Mouse (Mus musculus) midbrain, embryonic 16.5 days (tissue): ENCODE measurements around the gene Gm2075. TPM values are rescaled to one million over a fixed set of nuclear protein-coding genes. Genes with fewer than 3 reads are reported as not detected.
"Not testable (repeated sequence)": the region's sequence is repeated elsewhere in the genome, so short reads cannot be mapped to it uniquely, and the experiment has no call there.

Source experiments
- ATAC-seq: fragments of 200-750 bp; cut with Nextera tagmentation; 2 replicates; pipeline ENCODE4 v1.8.0; 2017; ENCODE audit warnings: moderate TSS enrichment
- H3K27ac ChIP-seq: fragments of 300-500 bp; sonication (generic); 2 replicates; pipeline ENCODE4 v1.5.1; 2014; ENCODE audit warnings: mild to moderate bottlenecking, low read length, mixed read lengths
- H3K27me3 ChIP-seq: fragments of 300-500 bp; sonication (generic); 2 replicates; pipeline ENCODE4 v1.6.1; 2014; ENCODE audit warnings: low read depth, low read length, mixed read lengths; ENCODE audit not compliant: control insufficient read depth, insufficient read depth
- H3K36me3 ChIP-seq: fragments of 300-500 bp; sonication (generic); 2 replicates; pipeline ENCODE4 v1.6.1; 2014; ENCODE audit warnings: mild to moderate bottlenecking, low read length, moderate library complexity, mixed read lengths; ENCODE audit not compliant: control insufficient read depth, insufficient read depth
- H3K4me1 ChIP-seq: fragments of 300-500 bp; sonication (generic); 2 replicates; pipeline ENCODE4 v1.6.1; 2014; ENCODE audit warnings: mild to moderate bottlenecking, low read length, mixed read lengths; ENCODE audit not compliant: control insufficient read depth, insufficient read depth
- H3K4me2 ChIP-seq: fragments of 300-500 bp; sonication (generic); 2 replicates; pipeline ENCODE4 v1.6.1; 2014; ENCODE audit warnings: mild to moderate bottlenecking, low read length, mixed read lengths
- H3K4me3 ChIP-seq: fragments of 300-500 bp; sonication (generic); 2 replicates; pipeline ENCODE4 v1.5.1; 2014; ENCODE audit warnings: low read depth, mild to moderate bottlenecking, low read length, moderate library complexity, mixed read lengths
- H3K9ac ChIP-seq: fragments of 300-500 bp; sonication (generic); 2 replicates; pipeline ENCODE4 v1.6.1; 2014; ENCODE audit warnings: low read depth, low read length, mixed read lengths
- H3K9me3 ChIP-seq: fragments of 300-500 bp; sonication (generic); replicated peaks from 2 replicates; pipeline ENCODE4 v1.6.1; 2014; ENCODE audit warnings: mild to moderate bottlenecking, low read length, mixed read lengths; ENCODE audit not compliant: control insufficient read depth, poor library complexity, severe bottlenecking
- WGBS: fragments of 180-500 bp; shearing (Covaris S2); extraction: QIAGEN DNeasy Blood & Tissue Kit; methylation state at CpG from one replicate; pipeline ENCODE4 v1.1.7; 2014; 5-methylcytosine and 5-hydroxymethylcytosine counted together
- polyA plus RNA-seq: library from polyadenylated mRNA; unstranded; fragments of >200 nt; fragmentation: Nextera tagmentation; extraction: Ambion mirVana; gene quantifications from 2 replicates; pipeline ENCODE4 v1.2.1, GENCODE M21; 2015

Gm2075 gene
- not detected in 2 replicates for polyA plus RNA-seq

DNA sequence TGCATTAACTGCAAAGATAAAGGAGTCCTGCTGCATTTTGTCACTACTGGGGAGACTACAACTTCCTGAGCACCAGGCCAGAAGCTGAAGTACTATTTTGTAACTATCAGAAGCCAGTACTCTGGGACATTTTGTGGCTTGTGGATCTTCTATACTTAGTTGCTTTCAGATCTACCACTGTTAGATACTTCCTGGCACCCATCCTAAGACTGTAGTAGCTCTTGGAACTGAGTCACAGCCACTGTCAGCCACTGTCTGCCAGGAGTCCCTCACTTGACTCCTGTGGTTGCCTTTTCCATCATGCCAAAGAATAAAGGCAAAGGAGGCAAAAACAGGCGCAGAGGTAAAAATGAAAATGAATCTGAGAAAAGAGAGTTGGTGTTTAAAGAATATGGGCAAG lies at the start of gene Gm2075:
Gene Gm2075, plus strand, starts transcription at position 301 of the 400 bp plus-strand sequence.
- H3K4me3 ChIP-seq, H3K9ac ChIP-seq, H3K4me2 ChIP-seq, H3K36me3 ChIP-seq, H3K27me3 ChIP-seq, ATAC-seq, H3K27ac ChIP-seq, H3K9me3 ChIP-seq, H3K4me1 ChIP-seq: not testable (repeated sequence)
- WGBS = no CpG with 5 or more reads among the region's 1 CpGs

- H3K36me3 ChIP-seq, ATAC-seq, H3K9me3 ChIP-seq, H3K4me3 ChIP-seq, H3K4me1 ChIP-seq, H3K9ac ChIP-seq, H3K27me3 ChIP-seq, H3K27ac ChIP-seq, H3K4me2 ChIP-seq: not testable (repeated sequence)
These were observed 27.6 kb upstream of the Gm2075 start for GRCm38 (mm10) chr12:87984000-87984399.

- H3K36me3 ChIP-seq, H3K9me3 ChIP-seq, H3K4me3 ChIP-seq, H3K4me2 ChIP-seq, H3K4me1 ChIP-seq, H3K27ac ChIP-seq, H3K9ac ChIP-seq, ATAC-seq, H3K27me3 ChIP-seq: not testable (repeated sequence)
- 81% methylated on average over 3 of the region's 3 CpGs for WGBS
These were observed 7.5 kb upstream of the Gm2075 start for GRCm38 (mm10) chr12:88004118-88004517.

DNA sequence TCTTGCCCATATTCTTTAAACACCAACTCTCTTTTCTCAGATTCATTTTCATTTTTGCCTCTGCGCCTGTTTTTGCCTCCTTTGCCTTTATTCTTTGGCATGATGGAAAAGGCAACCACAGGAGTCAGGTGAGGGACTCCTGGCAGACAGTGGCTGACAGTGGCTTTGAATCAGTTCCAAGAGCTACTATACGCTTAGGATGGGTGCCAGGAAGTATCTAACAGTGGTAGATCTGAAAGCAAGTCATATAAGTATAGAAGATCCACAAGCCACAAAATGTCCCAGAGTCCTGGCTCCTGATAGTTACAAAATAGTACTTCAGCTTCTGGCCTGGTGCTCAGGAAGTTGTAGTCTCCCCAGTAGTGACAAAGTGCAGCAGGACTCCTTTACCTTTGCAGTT lies 7.0 kb downstream of the Gm2075 start, which contains the start of gene Gm6803:
Gene Gm6803, minus strand, starts transcription at position 101 of the 400 bp plus-strand sequence.
- not testable (repeated sequence) for H3K4me3 ChIP-seq, ATAC-seq, H3K4me2 ChIP-seq, H3K27me3 ChIP-seq, H3K4me1 ChIP-seq, H3K9me3 ChIP-seq, H3K9ac ChIP-seq, H3K27ac ChIP-seq, H3K36me3 ChIP-seq
- WGBS = 85% methylated on average over 2 of the region's 2 CpGs

GRCm38 (mm10) chr12:88026704-88027103 lies 15.1 kb downstream of the Gm2075 start, which contains the start of gene Gm2056:
TSS of gene Gm2056 (plus strand) at chr12:88027004.
- 80% methylated on average over 1 of the region's 1 CpGs for WGBS
- not testable (repeated sequence) for H3K4me2 ChIP-seq, H3K27me3 ChIP-seq, H3K4me3 ChIP-seq, H3K36me3 ChIP-seq, H3K9ac ChIP-seq, H3K4me1 ChIP-seq, H3K27ac ChIP-seq, H3K9me3 ChIP-seq, ATAC-seq

- H3K9me3 ChIP-seq, H3K36me3 ChIP-seq, H3K4me2 ChIP-seq, H3K9ac ChIP-seq, H3K4me1 ChIP-seq, H3K27ac ChIP-seq, ATAC-seq, H3K4me3 ChIP-seq, H3K27me3 ChIP-seq: not testable (repeated sequence)
- 95% methylated on average over 5 of the region's 5 CpGs for WGBS
These were observed 20.6 kb downstream of the Gm2075 start for GRCm38 (mm10) chr12:88032250-88032649.

- not testable (repeated sequence) for H3K4me3 ChIP-seq, H3K4me2 ChIP-seq, H3K4me1 ChIP-seq, H3K9me3 ChIP-seq, H3K9ac ChIP-seq, H3K27me3 ChIP-seq, ATAC-seq, H3K36me3 ChIP-seq, H3K27ac ChIP-seq
These were observed 27.4 kb downstream of the Gm2075 start for GRCm38 (mm10) chr12:88039062-88039461.

DNA sequence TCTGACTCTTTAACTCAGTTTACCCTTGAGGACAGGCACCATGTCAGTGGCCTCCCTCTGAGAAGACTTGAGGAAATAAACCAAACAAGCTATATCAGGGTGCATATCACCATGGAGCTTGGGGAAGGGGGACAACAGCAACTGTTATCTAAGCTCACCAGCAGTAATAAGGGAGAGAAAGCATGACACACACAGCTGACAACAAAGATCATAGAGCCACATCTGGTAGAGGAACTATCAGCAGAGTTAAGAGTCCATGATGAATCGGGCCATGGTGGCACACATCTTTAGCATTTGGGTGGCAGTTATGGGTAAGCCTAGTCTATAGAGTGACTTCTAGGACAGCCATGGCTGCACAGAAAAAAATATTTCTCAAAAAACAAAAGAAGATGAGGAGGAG lies 28.1 kb downstream of the Gm2075 start:
- H3K9me3 ChIP-seq, H3K27ac ChIP-seq, H3K4me2 ChIP-seq, H3K4me3 ChIP-seq, H3K36me3 ChIP-seq, H3K4me1 ChIP-seq, ATAC-seq, H3K9ac ChIP-seq, H3K27me3 ChIP-seq: not testable (repeated sequence)
- WGBS = 94% methylated on average over 1 of the region's 1 CpGs

- not testable (repeated sequence) for H3K4me1 ChIP-seq, H3K36me3 ChIP-seq, H3K4me2 ChIP-seq, H3K27me3 ChIP-seq, H3K27ac ChIP-seq, ATAC-seq, H3K9me3 ChIP-seq, H3K9ac ChIP-seq, H3K4me3 ChIP-seq
- 65% methylated on average over 1 of the region's 1 CpGs for WGBS
These were observed 33.6 kb downstream of the Gm2075 start for GRCm38 (mm10) chr12:88045226-88045625.
